Mouse (Mus musculus) heart, adult 11 months (tissue): ENCODE measurements around the gene Tbc1d22a.
A peak's percentile ranks its signal among the peaks of the same experiment; 100 is the strongest.

Source experiments
- DNase-seq: peaks from one replicate; pipeline ENCODE4 v3.0.0; 2022

Gene Tbc1d22a

DNA sequence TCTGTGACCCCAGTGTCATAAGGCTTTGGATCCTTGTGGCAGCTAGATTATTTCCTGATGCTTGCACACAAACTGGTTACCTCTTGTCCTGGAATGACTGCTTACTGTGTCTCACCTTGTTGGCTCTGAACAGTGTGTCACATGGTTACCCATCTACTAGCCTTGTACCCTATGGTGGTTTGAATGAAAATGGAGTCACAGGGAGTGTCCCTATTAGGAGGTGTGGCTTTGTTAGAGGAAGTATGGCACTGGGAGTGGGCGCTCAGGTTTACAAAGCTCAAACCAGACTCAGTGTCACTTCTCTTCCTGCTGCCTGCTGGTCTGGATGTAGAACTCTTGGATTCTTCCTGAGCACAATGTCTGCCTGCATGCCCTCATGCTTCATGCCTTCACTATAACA, 69.0 kb downstream of the Tbc1d22a start:
- no peak for DNase-seq

DNA sequence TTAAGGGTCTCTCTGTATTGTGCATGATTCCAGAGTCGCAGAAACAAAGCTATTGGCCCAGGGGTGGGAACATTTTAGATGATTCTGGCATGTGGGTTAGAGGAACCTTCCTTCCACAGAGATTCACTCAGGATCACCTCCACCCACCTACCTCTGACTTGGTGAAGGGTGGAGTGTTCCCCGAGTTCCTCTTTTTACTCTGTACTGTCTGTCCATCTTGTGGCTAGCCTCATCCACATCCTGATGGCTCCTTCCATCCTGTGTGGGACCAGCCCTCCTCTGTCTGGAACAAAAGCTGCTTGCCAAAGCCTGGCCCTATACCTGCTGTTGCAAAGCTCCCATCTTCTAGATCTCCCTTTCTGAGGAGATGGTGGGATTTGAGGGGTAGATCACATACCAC, 71.0 kb downstream of the Tbc1d22a start:
- DNase-seq, result no peak

- DNase-seq, result no peak
These were observed 75.8 kb downstream of the Tbc1d22a start for GRCm38 (mm10) chr15:86290074-86290473.

DNA sequence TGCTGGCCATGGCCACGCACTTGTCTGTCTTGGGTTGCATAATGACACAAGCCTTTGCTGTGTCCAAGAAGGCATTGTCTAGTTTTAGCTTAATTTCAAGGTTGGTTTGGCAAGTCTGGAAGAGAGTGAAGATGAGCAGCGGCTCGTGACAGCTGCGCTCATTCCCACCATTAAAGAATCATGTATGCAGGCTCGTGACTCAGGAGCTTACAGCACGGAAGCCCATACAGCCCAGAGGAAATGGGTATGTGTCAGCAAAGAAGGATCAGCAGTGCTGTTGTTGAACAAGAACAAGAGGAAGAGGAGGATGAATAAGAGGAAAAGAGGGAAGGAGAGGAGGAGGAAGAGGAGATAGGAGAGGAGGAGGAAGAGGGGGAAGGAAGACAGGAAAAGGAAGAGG, 78.0 kb downstream of the Tbc1d22a start:
- DNase-seq, result no peak

DNA sequence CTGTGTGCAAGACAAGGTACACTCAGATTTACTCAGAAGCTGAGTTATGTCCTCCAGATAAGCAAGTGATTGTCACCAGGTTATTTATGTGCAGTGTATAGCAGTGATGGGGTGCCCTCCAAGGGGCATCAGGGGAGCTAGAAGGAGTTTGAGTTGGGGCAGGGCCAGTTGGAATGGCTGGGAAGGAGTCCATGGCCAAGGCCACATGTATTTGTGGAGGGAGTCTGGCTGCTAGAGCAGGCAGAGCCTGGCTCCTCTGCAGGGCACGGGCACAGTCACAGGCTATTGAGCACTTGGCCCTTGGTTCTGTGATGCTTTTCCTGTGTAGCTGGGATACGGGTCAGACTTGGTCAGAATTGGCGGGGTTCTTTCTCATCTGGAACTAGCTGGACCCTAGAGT, 80.2 kb downstream of the Tbc1d22a start:
- DNase-seq, result no peak

GRCm38 (mm10) chr15:86295722-86296288, 81.5 kb downstream of the Tbc1d22a start:
- no peak for DNase-seq

GRCm38 (mm10) chr15:86297281-86297680, 83.0 kb downstream of the Tbc1d22a start:
- no peak for DNase-seq

GRCm38 (mm10) chr15:86303876-86304275, 89.6 kb downstream of the Tbc1d22a start:
- no peak for DNase-seq

- DNase-seq, result no peak
These were observed 90.6 kb downstream of the Tbc1d22a start for GRCm38 (mm10) chr15:86304861-86305260.

GRCm38 (mm10) chr15:86305290-86305689, 91.0 kb downstream of the Tbc1d22a start:
- no peak for DNase-seq

GRCm38 (mm10) chr15:86309213-86309829, 95.1 kb downstream of the Tbc1d22a start:
- DNase-seq, result no peak

- DNase-seq, result no peak
These were observed 106.7 kb downstream of the Tbc1d22a start for GRCm38 (mm10) chr15:86320803-86321510.

- DNase-seq, result no peak
These were observed 112.1 kb downstream of the Tbc1d22a start for GRCm38 (mm10) chr15:86326341-86326740.

GRCm38 (mm10) chr15:86329911-86330310, 115.7 kb downstream of the Tbc1d22a start:
- no peak for DNase-seq

DNA sequence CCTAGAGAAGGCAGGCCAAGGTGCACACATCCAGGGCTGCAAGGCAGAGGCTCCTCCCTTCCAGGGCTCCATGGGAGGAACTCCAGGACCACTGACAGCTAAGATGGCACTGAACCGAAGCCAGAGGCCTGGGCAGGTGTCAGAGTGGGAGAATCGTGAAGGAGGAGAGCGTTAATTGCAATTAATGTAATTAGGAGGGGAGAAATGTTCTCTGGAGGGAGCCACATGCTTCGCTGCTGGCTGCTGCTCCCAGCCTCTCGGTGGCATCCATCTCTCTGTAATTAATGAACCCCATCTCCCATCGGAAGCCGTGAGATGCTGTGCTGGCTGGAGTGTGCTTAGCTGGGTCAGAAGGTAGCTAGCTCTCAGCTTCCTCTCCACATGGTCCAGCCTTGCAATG, 116.2 kb downstream of the Tbc1d22a start:
- no peak for DNase-seq

- no peak for DNase-seq
These were observed 117.4 kb downstream of the Tbc1d22a start for GRCm38 (mm10) chr15:86331501-86332245.

GRCm38 (mm10) chr15:86333176-86333575, 118.9 kb downstream of the Tbc1d22a start:
- DNase-seq, result no peak

DNA sequence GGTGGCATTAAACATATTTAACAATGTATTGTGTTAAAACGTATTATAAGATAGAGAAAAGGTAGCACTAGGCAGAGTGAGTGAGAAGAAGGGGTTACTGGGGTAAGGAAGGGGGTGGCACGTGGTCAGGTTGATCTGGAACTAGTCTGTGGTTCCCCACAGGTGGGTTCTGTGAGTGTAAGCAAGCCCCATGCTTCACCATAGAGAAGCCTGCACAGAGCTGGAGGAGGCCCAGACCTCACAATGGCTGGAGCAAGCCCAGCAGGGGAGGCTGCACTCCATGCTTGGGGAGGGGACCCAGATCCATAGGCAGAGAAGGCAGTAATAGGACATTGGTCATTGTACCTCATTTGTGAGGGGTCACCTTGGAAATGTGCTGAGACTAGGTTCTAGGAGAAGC, 119.3 kb downstream of the Tbc1d22a start:
- DNase-seq, result no peak

- DNase-seq, result no peak
These were observed 120.0 kb downstream of the Tbc1d22a start for GRCm38 (mm10) chr15:86334276-86334675.

GRCm38 (mm10) chr15:86334745-86335144, 120.5 kb downstream of the Tbc1d22a start:
- DNase-seq, result no peak

- peak; percentile 84 for DNase-seq
These were observed 121.5 kb downstream of the Tbc1d22a start for GRCm38 (mm10) chr15:86335781-86336180.

DNA sequence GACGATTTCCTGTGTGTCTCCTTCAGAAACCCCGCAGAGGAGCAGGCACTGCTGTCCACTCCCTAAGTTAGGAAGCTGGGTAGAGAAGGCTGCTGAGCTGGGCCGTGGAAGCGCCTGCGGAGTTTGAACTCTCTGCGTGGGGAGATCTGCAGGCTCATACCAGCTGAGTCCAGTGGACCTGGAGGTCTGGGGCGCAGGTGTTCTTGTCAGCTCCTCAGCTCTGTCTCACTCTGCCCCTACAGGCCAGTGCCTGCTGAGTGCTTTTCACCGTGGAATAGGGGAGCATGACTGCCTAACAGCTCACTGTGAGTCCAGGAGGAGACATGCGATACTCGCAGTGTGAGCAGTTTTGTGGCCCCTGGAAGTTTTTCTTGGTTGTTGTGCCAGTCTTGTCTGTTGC, 123.5 kb downstream of the Tbc1d22a start:
- no peak for DNase-seq

- no peak for DNase-seq
These were observed 125.5 kb downstream of the Tbc1d22a start for GRCm38 (mm10) chr15:86339736-86340135.

- no peak for DNase-seq
These were observed 126.5 kb downstream of the Tbc1d22a start for GRCm38 (mm10) chr15:86340766-86341165.
